Mouse (Mus musculus): ENCODE measurements around the gene Efna1.

Gene Efna1

GRCm38 (mm10) chr3:89243609-89244008 lies 37.3 kb downstream of the Efna1 start:
- DNase-seq (ENCODE audit: low spot score), result no peak

GRCm38 (mm10) chr3:89242331-89242895 lies 38.5 kb downstream of the Efna1 start:
- DNase-seq (ENCODE audit: low spot score), result no peak

- DNase-seq (ENCODE audit: low spot score), result no peak
Observed at GRCm38 (mm10) chr3:89238494-89238893, 42.4 kb downstream of the Efna1 start.

- no peak for DNase-seq (ENCODE audit: low spot score)
Observed at GRCm38 (mm10) chr3:89237682-89238081, 43.3 kb downstream of the Efna1 start.

GRCm38 (mm10) chr3:89236516-89236915 lies 44.4 kb downstream of the Efna1 start:
- DNase-seq (ENCODE audit: low spot score), result no peak

- no peak for DNase-seq (ENCODE audit: low spot score)
Observed at GRCm38 (mm10) chr3:89233562-89234110, 47.3 kb downstream of the Efna1 start.

- no peak for DNase-seq (ENCODE audit: low spot score)
Observed at GRCm38 (mm10) chr3:89232614-89233013, 48.3 kb downstream of the Efna1 start.

- DNase-seq (ENCODE audit: low spot score), result no peak
Observed at GRCm38 (mm10) chr3:89231772-89232275, 49.1 kb downstream of the Efna1 start.

GRCm38 (mm10) chr3:89231345-89231744 lies 49.6 kb downstream of the Efna1 start:
- DNase-seq (ENCODE audit: low spot score), result no peak

- no peak for DNase-seq (ENCODE audit: low spot score)
Observed at GRCm38 (mm10) chr3:89230561-89230960, 50.4 kb downstream of the Efna1 start.

GRCm38 (mm10) chr3:89229276-89229675 lies 51.7 kb downstream of the Efna1 start:
- no peak for DNase-seq (ENCODE audit: low spot score)

GRCm38 (mm10) chr3:89228836-89229235 lies 52.1 kb downstream of the Efna1 start, which contains the start of gene Muc1:
Muc1 (plus strand) TSS chr3:89229057.
- DNase-seq (ENCODE audit: low spot score), result no peak

- no peak for DNase-seq (ENCODE audit: low spot score)
Observed at GRCm38 (mm10) chr3:89228180-89228549, 52.8 kb downstream of the Efna1 start.

- DNase-seq (ENCODE audit: low spot score), result no peak
Observed at GRCm38 (mm10) chr3:89227307-89228179, 53.4 kb downstream of the Efna1 start.

- no peak for DNase-seq (ENCODE audit: low spot score)
Observed at GRCm38 (mm10) chr3:89226900-89227299, 54.0 kb downstream of the Efna1 start, which contains the start of gene Mtx1. Mtx1 (minus strand) TSS chr3:89227088.

- no peak for DNase-seq (ENCODE audit: low spot score)
Observed at GRCm38 (mm10) chr3:89226361-89226760, 54.6 kb downstream of the Efna1 start.

- DNase-seq (ENCODE audit: low spot score), result no peak
Observed at GRCm38 (mm10) chr3:89225918-89226317, 55.0 kb downstream of the Efna1 start.

- DNase-seq (ENCODE audit: low spot score), result no peak
Observed at GRCm38 (mm10) chr3:89225321-89225815, 55.6 kb downstream of the Efna1 start.

- DNase-seq (ENCODE audit: low spot score), result no peak
Observed at GRCm38 (mm10) chr3:89224796-89225195, 56.1 kb downstream of the Efna1 start.

All from layer of hippocampus, adult 9-10 months (tissue).